Mouse (Mus musculus) MEL (cell line): ENCODE results near the gene Aqp6. TPM values are rescaled to one million over a fixed set of nuclear protein-coding genes. Genes with fewer than 3 reads are reported as not detected.

ENCODE experiments used
- DNase-seq: peaks from one replicate; pipeline ENCODE4 v3.0.0; 2011; ENCODE audit warnings: low read depth, low spot score
- H3K27ac ChIP-seq: 2 replicates; pipeline ENCODE4 v1.5.1; 2012; ENCODE audit warnings: low read depth, mild to moderate bottlenecking, control low read depth, low read length, moderate library complexity; ENCODE audit not compliant: control insufficient read depth
- H3K27me3 ChIP-seq, 2 experiments: fragments of 150-350 bp in 1 of 2; sonication (generic) in 1 of 2; 2 replicates each; pipeline ENCODE4 v1.6.1; 2012; ENCODE audit warnings: low read length in 2 of 2, mild to moderate bottlenecking in 2 of 2, improper control_type of control experiment in 1 of 2, moderate library complexity in 1 of 2; ENCODE audit not compliant: insufficient read depth in 2 of 2, control insufficient read depth in 1 of 2
- H3K36me3 ChIP-seq, 2 experiments: 2 replicates each; pipeline ENCODE4 v1.6.1; 2012 to 2014; ENCODE audit warnings: low read length in 2 of 2, improper control_type of control experiment in 1 of 2, inconsistent platforms in 1 of 2, mild to moderate bottlenecking in 1 of 2; ENCODE audit not compliant: insufficient read depth in 2 of 2, control insufficient read depth in 1 of 2
- H3K4me1 ChIP-seq, 2 experiments: fragments of 150-350 bp in 1 of 2; sonication (generic) in 1 of 2; 2 replicates each; pipeline ENCODE4 v1.6.1; 2012; ENCODE audit warnings: low read length in 2 of 2, improper control_type of control experiment in 1 of 2, mild to moderate bottlenecking in 1 of 2; ENCODE audit not compliant: insufficient read depth in 2 of 2, control insufficient read depth in 1 of 2
- H3K4me3 ChIP-seq, 2 experiments: fragments of 150-350 bp in 1 of 2; sonication (generic) in 1 of 2; 2 replicates each; pipeline ENCODE4 v1.5.1; 2012; ENCODE audit warnings: low read depth in 2 of 2, low read length in 2 of 2, mild to moderate bottlenecking in 2 of 2, moderate library complexity in 2 of 2, control low read depth in 1 of 2, improper control_type of control experiment in 1 of 2; ENCODE audit not compliant: control insufficient read depth in 1 of 2, insufficient read depth in 1 of 2
- H3K79me2 ChIP-seq: 2 replicates; pipeline ENCODE4 v1.6.1; 2012; ENCODE audit warnings: mild to moderate bottlenecking, low read length, moderate library complexity; ENCODE audit not compliant: control insufficient read depth, poor library complexity, insufficient read depth
- H3K9ac ChIP-seq: 2 replicates; pipeline ENCODE4 v1.6.1; 2012; ENCODE audit warnings: low read depth, mild to moderate bottlenecking, control low read depth, low read length, moderate library complexity; ENCODE audit not compliant: control insufficient read depth, poor library complexity, severe bottlenecking
- H3K9me3 ChIP-seq: fragments of 150-350 bp; sonication (generic); replicated peaks from 2 replicates; pipeline ENCODE4 v1.6.1; 2012; ENCODE audit warnings: mild to moderate bottlenecking, low read length, improper control_type of control experiment, moderate library complexity; ENCODE audit not compliant: insufficient read depth
- BHLHE40 ChIP-seq: IDR thresholded peaks from 2 replicates; pipeline ENCODE4 v1.6.1; 2012; ENCODE audit warnings: low read depth, mild to moderate bottlenecking, inconsistent platforms, low read length, improper control_type of control experiment, borderline replicate concordance
- CHD1 ChIP-seq: IDR thresholded peaks from 2 replicates; pipeline ENCODE4 v1.6.1; 2012; ENCODE audit warnings: low read depth, mild to moderate bottlenecking, inconsistent platforms, low read length, improper control_type of control experiment
- CHD2 ChIP-seq: IDR thresholded peaks from 2 replicates; pipeline ENCODE4 v1.6.1; 2011; ENCODE audit warnings: low read length, improper control_type of control experiment
- CTCF ChIP-seq, 3 experiments: IDR thresholded peaks in 2 of 3; conservative IDR thresholded peaks in 1 of 3; 2 replicates each; pipeline ENCODE4 v1.5.1; 2011 to 2012; ENCODE audit warnings: low read length in 3 of 3, low read depth in 2 of 3, mild to moderate bottlenecking in 2 of 3, improper control_type of control experiment in 1 of 3, inconsistent platforms in 1 of 3, mixed read lengths in 1 of 3, moderate library complexity in 1 of 3; ENCODE audit not compliant: control insufficient read depth in 1 of 3, insufficient read depth in 1 of 3, poor library complexity in 1 of 3, severe bottlenecking in 1 of 3
- GABPA ChIP-seq: IDR thresholded peaks from 2 replicates; pipeline ENCODE4 v1.6.1; 2012; ENCODE audit warnings: low read depth, mild to moderate bottlenecking, inconsistent platforms, low read length, improper control_type of control experiment, moderate library complexity
- GATA1 ChIP-seq: IDR thresholded peaks from 2 replicates; pipeline ENCODE4 v1.6.1; 2011; ENCODE audit warnings: low read depth, low read length, improper control_type of control experiment
- MEF2A ChIP-seq: IDR thresholded peaks from 2 replicates; pipeline ENCODE4 v1.6.1; 2014; ENCODE audit warnings: low read depth, mild to moderate bottlenecking, inconsistent platforms, low read length, improper control_type of control experiment; ENCODE audit not compliant: poor library complexity, insufficient replicate concordance, severe bottlenecking; ENCODE audit errors: extremely low read depth
- RAD21 ChIP-seq: IDR thresholded peaks from 2 replicates; pipeline ENCODE4 v1.6.1; 2011; ENCODE audit warnings: mild to moderate bottlenecking, low read depth, low read length, improper control_type of control experiment
- SMC3 ChIP-seq: IDR thresholded peaks from 2 replicates; pipeline ENCODE4 v1.6.1; 2011; ENCODE audit warnings: low read depth, low read length, improper control_type of control experiment
- TAL1 ChIP-seq: IDR thresholded peaks from 2 replicates; pipeline ENCODE4 v1.6.1; 2012; ENCODE audit warnings: mild to moderate bottlenecking, inconsistent platforms, low read length, moderate library complexity, mixed read lengths
- TCF12 ChIP-seq: IDR thresholded peaks from 2 replicates; pipeline ENCODE4 v1.6.1; 2014; ENCODE audit warnings: low read depth, mild to moderate bottlenecking, inconsistent platforms, low read length, improper control_type of control experiment, moderate library complexity
- ZC3H11A ChIP-seq: IDR thresholded peaks from 2 replicates; pipeline ENCODE4 v1.6.1; 2012; ENCODE audit warnings: low read depth, mild to moderate bottlenecking, inconsistent platforms, low read length, improper control_type of control experiment
- ZKSCAN1 ChIP-seq: IDR thresholded peaks from 2 replicates; pipeline ENCODE4 v1.6.1; 2012; ENCODE audit warnings: low read depth, mild to moderate bottlenecking, inconsistent platforms, low read length, improper control_type of control experiment, moderate library complexity
- ZMIZ1 ChIP-seq: IDR thresholded peaks from 2 replicates; pipeline ENCODE4 v1.6.1; 2012; ENCODE audit warnings: low read depth, mild to moderate bottlenecking, inconsistent platforms, low read length, improper control_type of control experiment, moderate library complexity
- polyA plus RNA-seq, 2 experiments: library from polyadenylated mRNA; stranded (reverse) in 1 of 2; unstranded in 1 of 2; fragments of >175 nt in 1 of 2; fragments of >200 nt in 1 of 2; gene quantifications; 2 replicates each; pipeline versions ENCODE4 v1.2.1 to v1.2.4; 2012; ENCODE audit warnings: low replicate concordance in 2 of 2, low read depth in 1 of 2; ENCODE audit not compliant: insufficient read length in 2 of 2, insufficient read depth in 1 of 2, missing spikeins in 1 of 2
- total RNA-seq: library from RNA; depleted of rRNA; stranded (reverse); fragments of 300-350 nt; gene quantifications from 2 replicates; pipeline ENCODE4 v1.2.3, GENCODE M21; 2012

Aqp6 gene
- total and polyA plus RNA-seq, 3 experiments: not detected

DNA sequence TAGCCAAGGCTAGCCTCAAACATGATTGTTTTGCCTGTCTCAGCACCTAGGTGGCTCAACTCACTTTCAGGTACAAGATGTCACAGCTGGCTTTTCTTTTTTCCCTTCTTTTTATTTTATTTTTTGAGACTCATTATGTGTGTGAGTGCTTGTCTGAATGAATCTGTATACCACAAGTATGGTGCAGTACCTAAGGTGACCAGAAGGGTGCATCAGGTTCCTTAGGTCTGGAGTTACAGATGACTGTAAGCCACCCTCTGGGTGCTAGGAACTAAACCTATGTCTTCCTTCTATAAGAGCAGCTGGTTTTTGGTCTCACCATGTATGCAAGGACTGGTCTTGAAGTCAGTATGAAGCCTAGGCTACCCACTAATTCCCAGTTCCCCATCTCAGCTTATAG, 30.4 kb downstream of the Aqp6 start:
- peak; percentile 81 for DNase-seq
- H3K4me1 ChIP-seq: no peaks in the 10 kb centered on the region
- H3K27me3 ChIP-seq: no peaks in the 10 kb centered on the region

DNA sequence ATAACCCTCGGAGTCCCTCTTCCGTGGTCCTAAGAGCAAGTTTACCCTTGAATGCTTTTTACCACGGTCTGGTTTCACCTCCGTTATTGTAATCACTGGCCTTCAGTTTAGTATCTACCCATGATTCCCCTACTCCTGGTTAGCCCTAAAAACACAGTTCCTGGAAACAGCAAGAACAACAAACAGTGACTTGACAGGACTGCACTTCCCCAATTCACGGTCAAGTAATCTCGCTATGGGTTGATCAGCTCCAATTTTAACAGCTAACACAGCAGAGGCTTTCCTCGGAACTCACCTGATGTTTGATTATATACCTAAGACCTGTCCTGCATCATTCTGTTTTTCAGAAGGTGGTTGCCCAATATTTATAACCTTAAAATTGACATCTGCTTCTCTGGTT, 33.5 kb downstream of the Aqp6 start:
- H3K9me3 ChIP-seq: no peaks in the 10 kb centered on the region
- no peak overlapping the region for H3K9ac ChIP-seq
- H3K27me3 ChIP-seq: no peaks in the 10 kb centered on the region
- H3K4me3 ChIP-seq: no peak overlapping the region
- H3K27ac ChIP-seq: no peak overlapping the region
- peaks cover 0 to 70% of the 10 kb centered on the region in 2 experiments; a peak in 2 of 4 replicates for H3K36me3 ChIP-seq
- peak; percentile 38 for DNase-seq
- H3K4me1 ChIP-seq: no peaks in the 10 kb centered on the region
- TF ChIP-seq ZKSCAN1 (no peak), CTCF (IDR thresholded peaks at IDR 0.05 in 2 of 3, conservative IDR thresholded peaks at IDR 0.05 in 1 of 3; ENCODE audit: control insufficient read depth in 1 of 3, insufficient read depth in 1 of 3, low read depth in 2 of 3, low read length in 3 of 3, poor library complexity in 1 of 3, severe bottlenecking in 1 of 3) (0 out of 6 replicates have a peak, but pooled peaks of 1 of the 3 experiments have one; percentile 7)
- no peaks in the 10 kb centered on the region for H3K79me2 ChIP-seq

More for the DNA sequence above, 30.4 kb downstream of the Aqp6 start:
- no peaks in the 10 kb centered on the region for H3K79me2 ChIP-seq
- no peak overlapping the region for H3K9ac ChIP-seq
- TF ChIP-seq ZC3H11A (peak; percentile 27; the same call in 1 of the 2 replicates), ZMIZ1 (no peak), RAD21 (peak; percentile 57), CTCF (IDR thresholded peaks at IDR 0.05 in 2 of 3, conservative IDR thresholded peaks at IDR 0.05 in 1 of 3; ENCODE audit: control insufficient read depth in 1 of 3, insufficient read depth in 1 of 3, low read depth in 2 of 3, low read length in 3 of 3, poor library complexity in 1 of 3, severe bottlenecking in 1 of 3) (peak; percentile 37 to 84 (median 74)), SMC3 (peak; percentile 66)
- no peak overlapping the region for H3K27ac ChIP-seq
- H3K9me3 ChIP-seq: no peaks in the 10 kb centered on the region
- no peak overlapping the region for H3K4me3 ChIP-seq
- peaks cover 0 to 70% of the 10 kb centered on the region in 2 experiments; a peak in 2 of 4 replicates for H3K36me3 ChIP-seq

DNA sequence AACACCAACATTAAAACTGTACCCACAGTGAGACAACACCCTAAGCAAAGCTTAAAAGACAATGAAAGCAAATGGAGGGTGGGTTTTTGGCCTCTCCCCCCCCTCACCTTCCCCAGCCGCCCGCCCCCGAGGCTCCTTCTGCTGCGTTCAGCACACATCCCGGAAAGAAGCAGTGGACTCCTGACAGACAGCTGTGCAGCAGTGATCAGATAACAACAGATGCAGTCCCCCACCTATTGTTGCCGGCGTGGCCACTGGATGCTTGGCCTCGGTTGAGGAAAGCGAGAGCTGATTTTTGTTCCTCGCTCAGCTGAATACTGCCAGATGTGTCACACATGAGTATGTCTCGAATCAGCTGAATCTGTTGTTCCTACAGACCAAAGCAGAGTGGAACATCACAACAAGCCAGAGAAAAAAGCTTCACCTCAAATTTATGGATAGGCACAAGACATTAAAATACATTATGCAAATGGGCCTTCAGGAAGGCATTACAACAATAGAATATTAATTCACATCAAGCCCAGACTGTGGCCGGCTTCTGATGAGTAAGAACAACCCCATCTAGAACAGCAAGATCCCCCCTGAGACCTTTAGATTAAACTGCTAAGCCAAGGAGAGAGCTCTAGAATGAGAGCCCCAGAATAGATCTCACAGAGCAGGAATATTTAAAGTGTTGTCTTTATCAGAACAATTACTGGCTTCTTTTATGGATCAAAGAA, 36.4 kb downstream of the Aqp6 start:
- Histone ChIP-seq H3K36me3 (peaks cover 0 to 60% of the 10 kb centered on the region in 2 experiments; a peak in 2 of 4 replicates), H3K27me3 (no peaks in the 10 kb centered on the region), H3K9me3 (no peaks in the 10 kb centered on the region), H3K79me2 (no peaks in the 10 kb centered on the region; the same call in none of the 2 replicates), H3K9ac (no peak overlapping the region), H3K4me1 (no peaks in the 10 kb centered on the region), H3K4me3 (no peak overlapping the region), H3K27ac (no peak overlapping the region)
- no peak for TF ChIP-seq CHD1
- TF ChIP-seq GABPA: no peak
- no peak for TF ChIP-seq MEF2A
- no peak for TF ChIP-seq GATA1
- TF ChIP-seq CHD2: no peak
- TF ChIP-seq TCF12: no peak
- TF ChIP-seq BHLHE40: no peak
- no peak for TF ChIP-seq TAL1
- DNase-seq: no peak
